Mouse (Mus musculus) hindbrain, embryonic 10.5 days (tissue): ENCODE measurements around the gene Naa11. TPM values are rescaled to one million over a fixed set of nuclear protein-coding genes. Genes with fewer than 3 reads are reported as not detected.

ENCODE experiments used
- DNase-seq: peaks from one replicate; pipeline ENCODE4 v3.0.0-alpha.2; 2017; ENCODE audit warnings: low spot score
- H3K27ac ChIP-seq: fragments of 300-500 bp; sonication (generic); 2 replicates; pipeline ENCODE4 v1.5.1; 2016; ENCODE audit warnings: mild to moderate bottlenecking, moderate library complexity
- H3K27me3 ChIP-seq: fragments of 300-500 bp; sonication (generic); 2 replicates; pipeline ENCODE4 v1.6.1; 2016; ENCODE audit warnings: mild to moderate bottlenecking; ENCODE audit not compliant: poor library complexity, insufficient read depth, severe bottlenecking
- H3K36me3 ChIP-seq: fragments of 300-500 bp; sonication (generic); 2 replicates; pipeline ENCODE4 v1.6.1; 2016; ENCODE audit warnings: mild to moderate bottlenecking, moderate library complexity
- H3K4me1 ChIP-seq: fragments of 300-500 bp; sonication (generic); replicated peaks from 2 replicates; pipeline ENCODE4 v1.6.1; 2016; ENCODE audit warnings: mild to moderate bottlenecking
- H3K4me3 ChIP-seq: fragments of 300-500 bp; sonication (generic); 2 replicates; pipeline ENCODE4 v1.5.1; 2016; ENCODE audit warnings: mild to moderate bottlenecking, moderate library complexity
- H3K9me3 ChIP-seq: fragments of 300-500 bp; sonication (generic); 2 replicates; pipeline ENCODE4 v1.6.1; 2016; ENCODE audit warnings: mild to moderate bottlenecking, moderate library complexity
- WGBS: fragments of 180-500 bp; shearing (Covaris S2); methylation state at CpG from one replicate; pipeline ENCODE4 v1.1.7; 2016; 5-methylcytosine and 5-hydroxymethylcytosine counted together
- polyA plus RNA-seq: library from polyadenylated mRNA; unstranded; fragments of >200 nt; fragmentation: Nextera tagmentation; extraction: Ambion mirVana; gene quantifications from 2 replicates; pipeline ENCODE4 v1.2.1, GENCODE M21; 2016

Naa11 gene
- polyA plus RNA-seq: not detected in 2 replicates

- H3K27ac ChIP-seq: no peak within 1 kb of the TSS
- H3K4me1 ChIP-seq: no peaks in the 10 kb centered on the region
- H3K27me3 ChIP-seq: no peaks in the 10 kb centered on the region
- no peak for DNase-seq
- no peaks in the 10 kb centered on the region for H3K9me3 ChIP-seq
- no peaks in the 10 kb centered on the region for H3K36me3 ChIP-seq
- H3K4me3 ChIP-seq: no peak within 1 kb of the TSS
- WGBS: 94% methylated on average over 23 of the region's 23 CpGs
Observed at GRCm38 (mm10) chr5:97392160-97392559, at the start of gene Naa11. Naa11 (minus strand) TSS chr5:97392379.

DNA sequence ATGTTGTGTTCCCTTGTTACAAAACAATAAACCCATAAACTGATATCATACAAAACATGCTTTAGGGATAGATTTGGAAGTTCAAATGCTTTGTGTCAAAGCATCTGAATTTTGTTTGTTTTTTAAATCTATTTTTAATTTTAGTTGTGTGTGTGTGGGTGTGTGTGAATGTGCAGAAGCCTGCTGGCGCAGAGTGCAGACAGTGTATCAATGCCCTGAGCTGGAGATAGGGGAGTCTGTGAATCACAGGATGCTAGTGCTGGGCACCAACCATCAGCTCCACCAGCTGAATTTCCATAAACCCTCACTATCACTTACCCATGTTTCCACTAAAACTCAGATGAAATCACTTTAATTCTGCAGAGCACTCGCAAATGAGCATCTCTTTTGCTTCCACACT lies 40.3 kb upstream of the Naa11 start:
- no peak for DNase-seq
- WGBS: 98% methylated on average over 2 of the region's 2 CpGs
- no peaks in the 10 kb centered on the region for H3K27me3 ChIP-seq
- no peak overlapping the region for H3K27ac ChIP-seq
- H3K9me3 ChIP-seq: no peaks in the 10 kb centered on the region
- no peaks in the 10 kb centered on the region for H3K36me3 ChIP-seq
- no peak overlapping the region for H3K4me3 ChIP-seq
- no peaks in the 10 kb centered on the region for H3K4me1 ChIP-seq

GRCm38 (mm10) chr5:97429976-97430375 lies 37.8 kb upstream of the Naa11 start:
- H3K4me3 ChIP-seq: no peak overlapping the region
- no peak for DNase-seq
- no peaks in the 10 kb centered on the region for H3K27me3 ChIP-seq
- no peaks in the 10 kb centered on the region for H3K9me3 ChIP-seq
- no peak overlapping the region for H3K27ac ChIP-seq
- H3K36me3 ChIP-seq: no peaks in the 10 kb centered on the region
- H3K4me1 ChIP-seq: no peaks in the 10 kb centered on the region
- 89% methylated on average over 9 of the region's 9 CpGs for WGBS

- H3K4me3 ChIP-seq: no peak overlapping the region
- no peaks in the 10 kb centered on the region for H3K27me3 ChIP-seq
- H3K4me1 ChIP-seq: no peaks in the 10 kb centered on the region
- WGBS: 89% methylated on average over 2 of the region's 2 CpGs
- H3K36me3 ChIP-seq: no peaks in the 10 kb centered on the region
- no peak for DNase-seq
- no peaks in the 10 kb centered on the region for H3K9me3 ChIP-seq
- no peak overlapping the region for H3K27ac ChIP-seq
Observed at GRCm38 (mm10) chr5:97421669-97422068, 29.5 kb upstream of the Naa11 start.

- Histone ChIP-seq H3K4me1 (no peaks in the 10 kb centered on the region), H3K27me3 (no peaks in the 10 kb centered on the region), H3K36me3 (no peaks in the 10 kb centered on the region), H3K4me3 (no peak overlapping the region), H3K9me3 (no peaks in the 10 kb centered on the region), H3K27ac (no peak overlapping the region)
- DNase-seq: no peak
- 69% methylated on average over 2 of the region's 2 CpGs for WGBS
Observed at GRCm38 (mm10) chr5:97417185-97417584, 25.0 kb upstream of the Naa11 start.

- H3K36me3 ChIP-seq: no peaks in the 10 kb centered on the region
- H3K27me3 ChIP-seq: no peaks in the 10 kb centered on the region
- H3K4me1 ChIP-seq: no peaks in the 10 kb centered on the region
- H3K4me3 ChIP-seq: no peak overlapping the region
- 77% methylated on average over 6 of the region's 6 CpGs for WGBS
- H3K27ac ChIP-seq: no peak overlapping the region
- DNase-seq: no peak
- H3K9me3 ChIP-seq: no peaks in the 10 kb centered on the region
Observed at GRCm38 (mm10) chr5:97415837-97416236, 23.7 kb upstream of the Naa11 start.

- Histone ChIP-seq H3K4me3 (no peak overlapping the region), H3K27ac (no peak overlapping the region), H3K27me3 (no peaks in the 10 kb centered on the region), H3K9me3 (no peaks in the 10 kb centered on the region), H3K36me3 (no peaks in the 10 kb centered on the region), H3K4me1 (0 out of 2 replicates have a peak, but pooled peaks cover 3% of the 10 kb centered on the region)
- WGBS: 89% methylated on average over 3 of the region's 3 CpGs
- no peak for DNase-seq
Observed at GRCm38 (mm10) chr5:97413716-97414115, 21.5 kb upstream of the Naa11 start.

GRCm38 (mm10) chr5:97410190-97410589 lies 18.0 kb upstream of the Naa11 start:
- no peak for DNase-seq
- 0 out of 2 replicates have a peak, but pooled peaks cover 3% of the 10 kb centered on the region for H3K4me1 ChIP-seq
- H3K27me3 ChIP-seq: no peaks in the 10 kb centered on the region
- no peak overlapping the region for H3K27ac ChIP-seq
- H3K9me3 ChIP-seq: no peaks in the 10 kb centered on the region
- 85% methylated on average over 6 of the region's 6 CpGs for WGBS
- no peak overlapping the region for H3K4me3 ChIP-seq
- H3K36me3 ChIP-seq: no peaks in the 10 kb centered on the region

- no peaks in the 10 kb centered on the region for H3K36me3 ChIP-seq
- WGBS: 60% methylated on average over 4 of the region's 4 CpGs
- H3K4me1 ChIP-seq: 0 out of 2 replicates have a peak, but pooled peaks cover 3% of the 10 kb centered on the region
- H3K27ac ChIP-seq: no peak overlapping the region
- no peaks in the 10 kb centered on the region for H3K27me3 ChIP-seq
- no peaks in the 10 kb centered on the region for H3K9me3 ChIP-seq
- DNase-seq: no peak
- H3K4me3 ChIP-seq: no peak overlapping the region
Observed at GRCm38 (mm10) chr5:97409234-97409704, 17.1 kb upstream of the Naa11 start.

DNA sequence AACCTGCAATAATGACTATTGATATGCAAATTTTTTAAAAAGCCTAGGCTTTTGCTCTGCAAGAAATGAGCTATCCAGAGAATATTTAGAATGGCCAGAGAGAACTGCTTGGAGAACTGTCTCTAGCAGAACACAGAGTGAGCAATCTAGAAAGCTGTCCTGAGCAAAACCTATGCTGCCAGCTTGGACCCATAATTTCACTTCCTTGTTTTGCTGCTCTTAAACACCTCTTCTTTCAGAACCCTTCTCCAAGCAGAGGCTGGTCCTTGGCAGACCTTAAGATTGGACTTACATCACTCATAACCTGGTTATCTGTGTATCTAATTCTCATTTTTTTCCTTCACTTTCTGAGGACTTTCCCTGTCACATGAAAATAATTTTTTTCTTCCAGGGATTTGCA lies 8.9 kb upstream of the Naa11 start:
- H3K9me3 ChIP-seq: no peaks in the 10 kb centered on the region
- H3K27ac ChIP-seq: no peak overlapping the region
- H3K4me3 ChIP-seq: no peak overlapping the region
- no peaks in the 10 kb centered on the region for H3K36me3 ChIP-seq
- no peaks in the 10 kb centered on the region for H3K4me1 ChIP-seq
- H3K27me3 ChIP-seq: no peaks in the 10 kb centered on the region
- no peak for DNase-seq

- WGBS: 91% methylated on average over 4 of the region's 4 CpGs
- H3K4me3 ChIP-seq: no peak overlapping the region
- DNase-seq: no peak
- no peaks in the 10 kb centered on the region for H3K4me1 ChIP-seq
- H3K9me3 ChIP-seq: no peaks in the 10 kb centered on the region
- no peaks in the 10 kb centered on the region for H3K27me3 ChIP-seq
- H3K27ac ChIP-seq: no peak overlapping the region
- H3K36me3 ChIP-seq: no peaks in the 10 kb centered on the region
Observed at GRCm38 (mm10) chr5:97397585-97397984, 5.4 kb upstream of the Naa11 start.

GRCm38 (mm10) chr5:97387622-97388021 lies 4.6 kb downstream of the Naa11 start:
- WGBS: 90% methylated on average over 6 of the region's 6 CpGs
- DNase-seq: no peak

GRCm38 (mm10) chr5:97384399-97384798 lies 7.8 kb downstream of the Naa11 start:
- H3K27me3 ChIP-seq: no peaks in the 10 kb centered on the region
- WGBS: 82% methylated on average over 4 of the region's 4 CpGs
- no peaks in the 10 kb centered on the region for H3K36me3 ChIP-seq
- H3K4me1 ChIP-seq: no peaks in the 10 kb centered on the region
- no peaks in the 10 kb centered on the region for H3K9me3 ChIP-seq
- H3K27ac ChIP-seq: no peak overlapping the region
- H3K4me3 ChIP-seq: no peak overlapping the region
- no peak for DNase-seq

More at GRCm38 (mm10) chr5:97387622-97388021, 4.6 kb downstream of the Naa11 start:
- H3K36me3 ChIP-seq: no peaks in the 10 kb centered on the region
- no peak overlapping the region for H3K4me3 ChIP-seq
- H3K9me3 ChIP-seq: no peaks in the 10 kb centered on the region
- no peak overlapping the region for H3K27ac ChIP-seq
- no peaks in the 10 kb centered on the region for H3K27me3 ChIP-seq
- H3K4me1 ChIP-seq: no peaks in the 10 kb centered on the region
